Mouse (Mus musculus): ENCODE data around the gene Prrx1. TPM values are rescaled to one million over a fixed set of nuclear protein-coding genes. Genes with fewer than 3 reads are reported as not detected.

The Prrx1 gene
- polyA plus RNA-seq, 1 experiment from 2014 or later, result 14.9 TPM

DNA sequence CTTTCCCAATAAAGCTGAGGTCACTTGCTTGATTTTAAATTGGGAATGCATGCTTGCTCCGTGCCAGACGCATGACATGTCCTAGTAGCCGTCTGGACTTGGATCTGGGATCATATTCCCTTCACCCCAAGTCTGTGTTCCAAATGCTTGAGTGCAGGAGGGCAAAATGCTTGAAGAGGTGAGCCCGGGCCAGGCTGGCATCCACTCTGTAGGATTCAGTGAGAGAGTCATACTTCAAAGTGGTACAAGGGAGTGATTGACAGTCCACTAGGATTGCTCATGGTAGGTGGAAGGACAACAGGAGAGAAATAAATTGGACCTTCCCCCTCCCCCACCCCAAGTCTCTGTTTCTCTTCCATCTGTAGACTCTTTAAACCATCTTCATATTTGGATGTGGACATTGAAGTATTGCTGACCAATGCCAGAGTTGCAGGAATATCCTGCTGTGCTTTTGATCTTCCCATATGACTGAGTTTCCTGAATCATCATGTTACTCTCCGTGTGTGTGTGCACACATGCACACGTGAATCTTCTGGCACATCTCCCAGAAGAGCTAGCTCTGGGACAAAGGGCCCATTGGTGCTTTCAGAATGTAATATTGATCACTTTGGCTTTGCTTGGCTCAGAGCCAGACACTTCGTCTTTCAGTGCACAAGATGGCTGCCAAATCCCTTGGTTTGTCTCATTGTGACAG is 25.2 kb upstream of the Prrx1 start:
- ATAC-seq, result no peak; the same call in 1 of the 2 replicates
- TF ChIP-seq CTCF (IDR thresholded peaks at IDR 0.05; ENCODE audit: low read depth), result no peak
- H3K27ac ChIP-seq (ENCODE audit: low read depth, low read length), result no peak overlapping the region
- no peaks in the 10 kb centered on the region for H3K9me3 ChIP-seq (ENCODE audit: control insufficient read depth)
- H3K36me3 ChIP-seq (ENCODE audit: control insufficient read depth, insufficient read depth), result no peaks in the 10 kb centered on the region
- H3K9ac ChIP-seq (ENCODE audit: low read depth, low read length), result no peak overlapping the region
- no peaks in the 10 kb centered on the region for H3K4me1 ChIP-seq (replicated peaks; ENCODE audit: control insufficient read depth, insufficient read depth, low read length)
- H3K4me3 ChIP-seq (ENCODE audit: low read depth, low read length), result no peak overlapping the region
- no peaks in the 10 kb centered on the region for H3K27me3 ChIP-seq (replicated peaks; ENCODE audit: control insufficient read depth, insufficient read depth, low read length)
- WGBS, result 66% methylated on average over 7 of the region's 7 CpGs
- H3K4me2 ChIP-seq (replicated peaks; ENCODE audit: low read depth), result no peak overlapping the region

DNA sequence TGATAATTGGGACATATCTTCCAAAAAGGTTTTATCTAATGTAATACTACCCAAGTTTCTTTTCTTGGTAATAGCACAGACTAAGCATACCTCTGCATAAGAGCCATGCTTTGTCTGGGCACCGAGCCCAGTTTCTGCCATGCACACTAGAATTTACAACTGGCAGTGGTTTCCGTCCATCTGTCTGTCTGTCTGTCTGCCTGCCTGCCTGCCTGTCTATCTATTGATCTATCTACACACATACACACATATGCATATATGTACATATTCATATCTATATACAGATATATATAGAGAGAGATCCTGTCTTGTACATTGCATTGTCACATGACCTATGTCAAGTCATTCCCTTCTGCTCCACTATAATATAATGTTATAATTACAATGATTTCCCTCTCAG is 24.3 kb upstream of the Prrx1 start:
- H3K4me3 ChIP-seq (ENCODE audit: low read depth, low read length), result no peak overlapping the region
- TF ChIP-seq CTCF (IDR thresholded peaks at IDR 0.05; ENCODE audit: low read depth), result no peak
- no peaks in the 10 kb centered on the region for H3K9me3 ChIP-seq (ENCODE audit: control insufficient read depth)
- no peaks in the 10 kb centered on the region for H3K27me3 ChIP-seq (replicated peaks; ENCODE audit: control insufficient read depth, insufficient read depth, low read length)
- H3K4me2 ChIP-seq (replicated peaks; ENCODE audit: low read depth), result no peak overlapping the region
- ATAC-seq, result no peak
- H3K4me1 ChIP-seq (replicated peaks; ENCODE audit: control insufficient read depth, insufficient read depth, low read length), result no peaks in the 10 kb centered on the region
- H3K36me3 ChIP-seq (ENCODE audit: control insufficient read depth, insufficient read depth), result no peaks in the 10 kb centered on the region
- WGBS, result 80% methylated on average over 2 of the region's 2 CpGs
- H3K27ac ChIP-seq (ENCODE audit: low read depth, low read length), result no peak overlapping the region
- H3K9ac ChIP-seq (ENCODE audit: low read depth, low read length), result no peak overlapping the region

DNA sequence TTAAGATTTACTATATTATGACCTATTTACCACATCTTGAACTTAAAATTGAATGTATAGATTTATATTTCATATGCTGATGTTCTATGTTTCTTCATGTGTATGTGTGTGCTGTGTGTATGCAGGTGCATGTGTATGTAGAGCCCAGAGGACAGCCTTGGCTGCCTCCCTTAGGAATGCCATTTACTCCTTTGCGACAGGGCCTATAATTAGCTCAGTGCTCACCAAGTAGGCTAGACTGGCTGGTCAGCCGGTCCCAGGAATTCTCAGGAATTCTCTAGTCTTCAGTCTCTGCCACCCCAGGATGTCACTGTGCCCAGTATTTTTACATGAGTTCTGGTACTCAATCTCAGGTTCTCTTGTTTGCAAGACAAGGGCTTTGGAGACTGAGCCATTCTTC is 13.8 kb upstream of the Prrx1 start:
- Histone ChIP-seq H3K9me3 (ENCODE audit: control insufficient read depth) (no peaks in the 10 kb centered on the region), H3K9ac (ENCODE audit: low read depth, low read length) (no peak overlapping the region), H3K4me2 (replicated peaks; ENCODE audit: low read depth) (no peak overlapping the region), H3K36me3 (ENCODE audit: control insufficient read depth, insufficient read depth) (no peaks in the 10 kb centered on the region), H3K4me3 (ENCODE audit: low read depth, low read length) (no peak overlapping the region), H3K27ac (ENCODE audit: low read depth, low read length) (no peak overlapping the region), H3K4me1 (replicated peaks; ENCODE audit: control insufficient read depth, insufficient read depth, low read length) (no peaks in the 10 kb centered on the region), H3K27me3 (replicated peaks; ENCODE audit: control insufficient read depth, insufficient read depth, low read length) (no peaks in the 10 kb centered on the region)
- 54% methylated on average over 2 of the region's 2 CpGs for WGBS
- no peak for TF ChIP-seq CTCF (IDR thresholded peaks at IDR 0.05; ENCODE audit: low read depth)
- ATAC-seq, result no peak

DNA sequence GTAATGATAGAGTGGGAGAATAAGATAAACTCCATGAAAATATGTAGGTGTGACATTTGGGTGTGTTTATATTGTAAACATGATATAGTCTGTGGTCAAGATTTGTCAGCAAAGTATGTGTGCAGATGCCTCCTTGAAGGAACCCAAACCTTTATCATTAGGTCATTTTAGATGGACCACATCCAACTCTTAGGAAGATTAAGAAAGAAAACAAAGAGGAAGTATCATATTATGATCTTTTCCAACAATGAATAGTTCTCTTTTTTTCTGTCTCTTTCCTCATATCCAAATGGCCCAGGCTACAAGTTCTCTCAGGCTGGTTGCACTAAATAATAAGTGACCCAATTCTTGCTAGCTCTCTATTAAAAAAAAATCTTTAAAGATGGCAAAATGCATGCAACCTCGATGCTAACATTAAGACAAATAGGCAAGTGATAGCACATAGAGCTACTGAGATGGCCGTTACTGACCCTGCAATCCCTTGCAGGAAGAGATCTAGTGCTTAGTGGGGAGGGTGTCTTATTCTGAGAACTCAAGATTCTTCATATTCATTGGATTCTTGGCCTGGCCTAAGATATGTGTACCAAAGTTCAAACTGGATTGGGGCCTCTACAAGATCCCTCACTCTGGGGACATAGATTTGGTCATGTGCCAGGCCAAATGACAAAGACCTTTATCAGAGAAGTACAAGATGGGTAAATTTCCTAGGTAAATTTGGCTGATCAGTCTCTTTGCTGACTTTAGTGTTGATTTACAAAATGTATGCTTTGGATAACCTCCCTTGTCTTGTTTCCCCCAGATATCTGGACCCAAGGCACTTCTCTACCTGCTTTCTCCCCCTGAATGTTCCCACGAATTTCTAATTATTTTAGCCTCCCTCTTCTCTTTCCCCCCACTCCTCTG is 6.4 kb upstream of the Prrx1 start:
- Histone ChIP-seq H3K27me3 (replicated peaks; ENCODE audit: control insufficient read depth, insufficient read depth, low read length) (peaks cover 24% of the 10 kb centered on the region), H3K9ac (ENCODE audit: low read depth, low read length) (no peak overlapping the region), H3K9me3 (ENCODE audit: control insufficient read depth) (no peaks in the 10 kb centered on the region), H3K36me3 (ENCODE audit: control insufficient read depth, insufficient read depth) (no peaks in the 10 kb centered on the region), H3K4me3 (ENCODE audit: low read depth, low read length) (no peak overlapping the region), H3K27ac (ENCODE audit: low read depth, low read length) (no peak overlapping the region), H3K4me1 (replicated peaks; ENCODE audit: control insufficient read depth, insufficient read depth, low read length) (no peaks in the 10 kb centered on the region), H3K4me2 (replicated peaks; ENCODE audit: low read depth) (no peak overlapping the region)
- no peak for ATAC-seq
- WGBS, result 65% methylated on average over 3 of the region's 3 CpGs
- TF ChIP-seq CTCF (IDR thresholded peaks at IDR 0.05; ENCODE audit: low read depth), result no peak

DNA sequence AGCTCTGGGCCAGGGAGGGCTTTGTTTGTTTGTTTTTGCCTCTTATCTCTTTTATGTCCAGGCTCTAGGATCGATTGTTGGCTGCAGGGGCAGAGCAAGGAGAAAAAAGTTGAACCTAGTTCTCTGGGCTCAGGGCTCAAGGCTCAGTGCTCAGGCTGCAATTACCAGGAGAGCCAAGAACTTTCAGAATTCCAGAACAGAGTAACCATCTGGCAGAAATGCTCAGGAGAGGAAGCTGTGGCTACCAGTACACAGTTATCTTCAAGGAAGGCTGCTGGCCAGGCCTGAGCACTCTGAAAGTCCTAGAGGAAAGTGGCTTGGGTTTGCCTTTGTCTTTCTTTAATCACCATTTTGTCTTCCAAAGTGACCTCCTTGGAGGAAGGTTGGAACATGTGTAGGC is 3.4 kb upstream of the Prrx1 start:
- Histone ChIP-seq H3K4me1 (replicated peaks; ENCODE audit: control insufficient read depth, insufficient read depth, low read length) (no peaks in the 10 kb centered on the region), H3K27ac (ENCODE audit: low read depth, low read length) (no peak overlapping the region), H3K27me3 (replicated peaks; ENCODE audit: control insufficient read depth, insufficient read depth, low read length) (peaks cover 52% of the 10 kb centered on the region), H3K36me3 (ENCODE audit: control insufficient read depth, insufficient read depth) (no peaks in the 10 kb centered on the region), H3K4me2 (replicated peaks; ENCODE audit: low read depth) (no peak overlapping the region), H3K9me3 (ENCODE audit: control insufficient read depth) (no peaks in the 10 kb centered on the region), H3K9ac (ENCODE audit: low read depth, low read length) (no peak overlapping the region), H3K4me3 (ENCODE audit: low read depth, low read length) (no peak overlapping the region)
- TF ChIP-seq CTCF (IDR thresholded peaks at IDR 0.05; ENCODE audit: low read depth), result no peak
- 20% methylated on average over 1 of the region's 1 CpGs for WGBS
- no peak for ATAC-seq

DNA sequence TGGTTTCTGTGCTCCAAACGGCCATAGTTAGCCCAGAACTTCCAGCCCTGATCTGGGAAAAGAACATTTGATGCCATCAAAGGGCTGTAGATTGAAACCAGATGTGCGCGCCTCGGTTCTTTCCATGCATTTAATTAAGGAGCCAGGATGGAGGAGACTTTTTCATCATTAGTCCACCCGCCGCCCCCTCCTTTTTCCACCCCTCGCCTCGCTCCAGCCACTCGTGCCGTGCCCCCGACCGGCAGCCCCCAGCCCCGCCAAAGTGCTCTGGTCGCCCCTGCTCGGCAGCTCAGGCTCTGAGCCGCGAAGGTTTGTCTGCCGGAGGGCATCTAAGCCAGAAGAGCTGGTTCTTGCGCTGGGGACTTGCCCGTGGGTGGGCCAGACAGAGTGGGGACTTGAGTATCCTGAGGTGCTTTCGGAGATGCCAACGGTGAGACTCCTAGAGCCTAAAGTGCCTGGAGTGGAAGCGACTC is 1.4 kb upstream of the Prrx1 start:
- Histone ChIP-seq H3K9me3 (ENCODE audit: control insufficient read depth) (no peaks in the 10 kb centered on the region), H3K36me3 (ENCODE audit: control insufficient read depth, insufficient read depth) (no peaks in the 10 kb centered on the region), H3K4me1 (replicated peaks; ENCODE audit: control insufficient read depth, insufficient read depth, low read length) (no peaks in the 10 kb centered on the region), H3K4me2 (replicated peaks; ENCODE audit: low read depth) (peak overlapping the region; percentile 80), H3K9ac (ENCODE audit: low read depth, low read length) (no peak overlapping the region), H3K27me3 (replicated peaks; ENCODE audit: control insufficient read depth, insufficient read depth, low read length) (peaks cover 73% of the 10 kb centered on the region), H3K4me3 (ENCODE audit: low read depth, low read length) (peak overlapping the region; percentile 11; the same call in 1 of the 2 replicates), H3K27ac (ENCODE audit: low read depth, low read length) (no peak overlapping the region)
- ATAC-seq, result no peak
- no peak for TF ChIP-seq CTCF (IDR thresholded peaks at IDR 0.05; ENCODE audit: low read depth)
- WGBS, result 3% methylated on average over 23 of the region's 23 CpGs

All from intestine, postnatal 0 days (tissue).